ENCODE assay signal across 8 mouse cellular contexts in the genomic region with DNA sequence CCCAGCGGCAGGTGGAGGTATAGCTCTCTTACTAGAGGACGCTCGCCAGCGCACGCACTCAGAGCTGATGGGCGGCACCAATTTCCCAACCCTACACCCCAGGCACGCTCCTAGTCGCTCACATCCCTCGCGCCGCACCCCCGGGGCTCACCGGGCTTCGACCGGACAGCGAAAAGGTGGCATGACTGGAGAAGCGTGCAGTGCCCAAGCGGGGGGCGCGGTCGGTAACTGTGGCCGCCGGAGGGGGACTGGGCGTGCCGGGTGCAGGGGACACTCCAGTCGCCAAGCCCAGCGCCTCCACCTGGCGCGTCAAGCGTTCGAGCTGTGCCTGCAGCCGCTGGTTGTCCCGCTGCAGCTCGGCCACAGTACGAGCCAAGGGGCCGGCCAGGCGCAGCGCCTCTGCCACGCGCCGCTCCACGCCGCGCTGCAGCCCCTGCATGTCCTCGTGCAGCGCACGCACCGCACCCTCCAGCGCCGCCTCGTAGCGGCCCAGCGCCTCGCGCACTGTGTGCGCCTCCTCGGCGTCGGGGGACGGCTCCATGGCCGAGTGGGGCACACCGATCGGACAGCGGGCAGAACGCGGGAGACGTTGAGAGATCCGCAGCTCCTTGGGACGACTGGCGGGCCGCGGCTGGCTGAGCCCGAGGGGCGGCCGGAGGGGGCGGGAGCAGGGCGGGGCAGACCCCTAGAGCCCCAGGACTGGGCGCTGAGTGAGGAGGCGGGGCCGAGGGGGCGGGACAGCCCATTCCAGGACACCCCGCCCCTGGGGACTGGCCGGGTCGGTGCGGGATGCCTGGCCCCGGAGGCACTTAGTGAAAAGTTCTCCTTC. TPM values are rescaled to one million over a fixed set of nuclear protein-coding genes. Genes with fewer than 3 reads are reported as not detected.
DNase-seq lines count a peak whose midpoint lies in the region; ATAC-seq and TF ChIP-seq lines count a peak whose summit lies in the region.

A gene (minus strand): TSS at position 621 of the 829 bp plus-strand sequence.

- peak within 1 kb of the TSS; percentile 41 for H3K4me3 ChIP-seq in cortical plate, adult 2 months (ENCODE audit: insufficient read depth, low read length)
- H3K4me3 ChIP-seq in hindbrain, postnatal 0 days (ENCODE audit: low read length), result peak within 1 kb of the TSS; percentile 50
- peak within 1 kb of the TSS; percentile 82 for H3K4me3 ChIP-seq in limb, embryonic 10.5 days
- peak within 1 kb of the TSS; percentile 75 for H3K4me3 ChIP-seq in midbrain, embryonic 10.5 days

- peak within 1 kb of the TSS; percentile 64 for H3K9ac ChIP-seq in hindbrain, postnatal 0 days (replicated peaks; ENCODE audit: low read length)

- no peaks in the 10 kb centered on the region for H3K36me3 ChIP-seq in hindbrain, postnatal 0 days (ENCODE audit: insufficient read depth, low read length)
- no peaks in the 10 kb centered on the region for H3K36me3 ChIP-seq in limb, embryonic 10.5 days
- H3K36me3 ChIP-seq in midbrain, embryonic 10.5 days, result no peaks in the 10 kb centered on the region

- H3K9me3 ChIP-seq in hindbrain, postnatal 0 days (ENCODE audit: low read length), result no peaks in the 10 kb centered on the region
- no peaks in the 10 kb centered on the region for H3K9me3 ChIP-seq in limb, embryonic 10.5 days (replicated peaks)
- H3K9me3 ChIP-seq in midbrain, embryonic 10.5 days (replicated peaks), result no peaks in the 10 kb centered on the region

- no peak within 1 kb of the TSS for H3K27ac ChIP-seq in cortical plate, adult 2 months (ENCODE audit: insufficient read depth, low read length)
- H3K27ac ChIP-seq in hindbrain, postnatal 0 days, result peak within 1 kb of the TSS; percentile 62; the same call in 1 of the 2 replicates
- H3K27ac ChIP-seq in limb, embryonic 10.5 days, result peak within 1 kb of the TSS; percentile 82
- peak within 1 kb of the TSS; percentile 83 for H3K27ac ChIP-seq in midbrain, embryonic 10.5 days (replicated peaks)

- no peak for TF ChIP-seq CTCF in cortical plate, adult 2 months (IDR thresholded peaks at IDR 0.05; ENCODE audit: extremely low read depth, insufficient read depth, low read length)
- peak; percentile 60 for TF ChIP-seq CTCF in hindbrain, postnatal 0 days (IDR thresholded peaks at IDR 0.05; ENCODE audit: low read depth)

- peaks cover 6% of the 10 kb centered on the region; the same call in 1 of the 2 replicates for H3K27me3 ChIP-seq in hindbrain, postnatal 0 days (ENCODE audit: insufficient read depth, low read length)
- peaks cover 78% of the 10 kb centered on the region for H3K27me3 ChIP-seq in limb, embryonic 10.5 days (ENCODE audit: low read depth, poor library complexity, severe bottlenecking)
- H3K27me3 ChIP-seq in midbrain, embryonic 10.5 days (ENCODE audit: low read depth, poor library complexity, severe bottlenecking), result peaks cover 86% of the 10 kb centered on the region

- peak; percentile 86 for ATAC-seq in hindbrain, postnatal 0 days

- no peaks in the 10 kb centered on the region for H3K4me1 ChIP-seq in cortical plate, adult 2 months (ENCODE audit: control insufficient read depth, insufficient read depth, low read length)
- peaks cover 6% of the 10 kb centered on the region; the same call in 1 of the 2 replicates for H3K4me1 ChIP-seq in hindbrain, postnatal 0 days (ENCODE audit: insufficient read depth, low read length)
- H3K4me1 ChIP-seq in limb, embryonic 10.5 days, result peaks cover 53% of the 10 kb centered on the region
- H3K4me1 ChIP-seq in midbrain, embryonic 10.5 days, result peaks cover 59% of the 10 kb centered on the region

- DNase-seq in Muller cell, postnatal 12 days (ENCODE audit: inconsistent ontology term), result peak; percentile 93
- peak; percentile 96 for DNase-seq in gastrocnemius, postnatal 25 days
- peak; percentile 80 for DNase-seq in hindbrain, postnatal 0 days (ENCODE audit: low spot score)
- DNase-seq in limb, embryonic 10.5 days (ENCODE audit: low spot score), result peak; percentile 90
- peak; percentile 89 for DNase-seq in midbrain, embryonic 10.5 days (ENCODE audit: low spot score)
- DNase-seq in spleen, adult 12 weeks (ENCODE audit: low spot score), result peak; percentile 7
- DNase-seq in cerebellum, adult 8-10 months, result no peak

- WGBS in hindbrain, postnatal 0 days, result under 1% methylated on average over 84 of the region's 86 CpGs
- under 1% methylated on average over 85 of the region's 86 CpGs for whole genome bisulfite sequencing in limb, embryonic 10.5 days
- WGBS in midbrain, embryonic 10.5 days, result under 1% methylated on average over 85 of the region's 86 CpGs

- TF ChIP-seq POLR2A in cortical plate, adult 2 months (IDR thresholded peaks at IDR 0.05; ENCODE audit: extremely low read depth, insufficient read depth, low read length), result no peak

- H3K4me2 ChIP-seq in hindbrain, postnatal 0 days (ENCODE audit: low read depth, low read length), result peak within 1 kb of the TSS; percentile 91

RNA-seq across cellular contexts. Expression of the gene that starts here (rescaled TPM):
- 0.78 and 1.6 TPM in 2 replicates for polyA plus RNA-seq in cortical plate, adult 2 months (2012; rRNA removed)
- 100 to 1,000 TPM; 219 to 223 TPM for total RNA-seq in gastrocnemius, postnatal 25 days (2021)
- total RNA-seq in hindbrain, postnatal 0 days (2014; rRNA removed), result 13.0 and 19.1 TPM in 2 replicates
- polyA plus RNA-seq in hindbrain, postnatal 0 days (2015; fragmentation: Nextera tagmentation; extraction: Ambion mirVana), result 8.7 and 9.7 TPM in 2 replicates
- polyA plus RNA-seq in limb, embryonic 10.5 days (2016; fragmentation: Nextera tagmentation; extraction: Ambion mirVana), result 11.7 and 14.2 TPM in 2 replicates
- polyA plus RNA-seq in midbrain, embryonic 10.5 days (2016; fragmentation: Nextera tagmentation; extraction: Ambion mirVana), result 10.1 and 13.1 TPM in 2 replicates

Comparison
In these comparisons a context has a peak if more than half of its experiments do, and no peak if none do; other contexts are left out.
1. RNA of the gene that starts here (total RNA-seq): 219 to 223 TPM in gastrocnemius, postnatal 25 days; 13.0 to 19.1 TPM in hindbrain, postnatal 0 days; every median in the first group is over 10 times any median in the second.
2. Peak in every context shown above with its lines, with median percentiles within 50 percentile points of each other: H3K4me3 ChIP-seq.